Comparison of ENCODE assay signal across 7 mouse cellular contexts in genomic region chr5:139750535-139750934, GRCm38 (mm10). TPM values are rescaled to one million over a fixed set of nuclear protein-coding genes. Genes with fewer than 3 reads are reported as not detected.
DNase-seq lines count a peak whose midpoint lies in the region; ATAC-seq and TF ChIP-seq lines count a peak whose summit lies in the region.

No protein-coding gene starts in this region.

- peak; percentile 85 to 89 for DNase-seq in cerebellum, postnatal 14 days
- peak; percentile 76 for DNase-seq in gastrocnemius, adult 18-20 months (ENCODE audit: low spot score)
- DNase-seq in kidney, postnatal 0 days (ENCODE audit: low spot score), result peak; percentile 67
- peak; percentile 80 for DNase-seq in lung, postnatal 10 days
- peak; percentile 89 for DNase-seq in retina, embryonic 14.5 days (ENCODE audit: low spot score)

- H3K9me3 ChIP-seq in ES-Bruce4 (replicated peaks; ENCODE audit: control insufficient read depth, insufficient read depth, low read length, poor library complexity, severe bottlenecking), result no peaks in the 10 kb centered on the region
- H3K9me3 ChIP-seq in kidney, postnatal 0 days (replicated peaks; ENCODE audit: low read length), result no peaks in the 10 kb centered on the region

- TF ChIP-seq CTCF in C2C12 (IDR thresholded peaks at IDR 0.05; ENCODE audit: control insufficient read depth, insufficient read depth, insufficient read length) (peak; percentile 67), ES-Bruce4 (IDR thresholded peaks at IDR 0.05; ENCODE audit: low read depth, low read length) (peak; percentile 84)
- peak; percentile 93 for TF ChIP-seq CTCF in kidney, postnatal 0 days (IDR thresholded peaks at IDR 0.05; ENCODE audit: low read depth)

- H3K4me1 ChIP-seq in ES-Bruce4 (ENCODE audit: control insufficient read depth, insufficient read depth, low read length), result no peaks in the 10 kb centered on the region
- H3K4me1 ChIP-seq in kidney, postnatal 0 days (replicated peaks; ENCODE audit: insufficient read depth, low read length), result no peaks in the 10 kb centered on the region

- H3ac ChIP-seq in C2C12 (ENCODE audit: control insufficient read depth, insufficient read length, low read depth), result no peak overlapping the region

- no peaks in the 10 kb centered on the region for H3K79me2 ChIP-seq in C2C12 (ENCODE audit: control insufficient read depth, insufficient read depth)

- H3K4me2 ChIP-seq in kidney, postnatal 0 days (ENCODE audit: low read length), result no peak overlapping the region

- no peak overlapping the region for H3K27ac ChIP-seq in ES-Bruce4 (ENCODE audit: insufficient read depth, low read length)
- no peak overlapping the region for H3K27ac ChIP-seq in kidney, postnatal 0 days

- H3K36me3 ChIP-seq in C2C12 (ENCODE audit: control insufficient read depth, insufficient read depth) (peaks cover 9% of the 10 kb centered on the region), ES-Bruce4 (ENCODE audit: control insufficient read depth, insufficient read depth, low read length, poor library complexity, severe bottlenecking) (0 out of 2 replicates have a peak, but pooled peaks cover 2% of the 10 kb centered on the region)
- peaks cover 21% of the 10 kb centered on the region for H3K36me3 ChIP-seq in kidney, postnatal 0 days (ENCODE audit: insufficient read depth, low read length)

- H3K4me3 ChIP-seq in C2C12 (ENCODE audit: insufficient read depth, poor library complexity, severe bottlenecking), result no peak overlapping the region
- H3K4me3 ChIP-seq in ES-Bruce4 (ENCODE audit: low read depth, low read length), result no peak overlapping the region
- H3K4me3 ChIP-seq in kidney, postnatal 0 days (replicated peaks; ENCODE audit: low read depth, low read length), result no peak overlapping the region

- no peaks in the 10 kb centered on the region for H3K79me3 ChIP-seq in C2C12 (ENCODE audit: low read depth)

- no peak for TF ChIP-seq POLR2A in ES-Bruce4 (IDR thresholded peaks at IDR 0.05; ENCODE audit: insufficient read depth, low read length)

- H3K27me3 ChIP-seq in C2C12 (ENCODE audit: control insufficient read depth, insufficient read depth, insufficient read length), result no peaks in the 10 kb centered on the region
- H3K27me3 ChIP-seq in ES-Bruce4 (ENCODE audit: control insufficient read depth, insufficient read depth, low read length, poor library complexity, severe bottlenecking), result no peaks in the 10 kb centered on the region
- H3K27me3 ChIP-seq in kidney, postnatal 0 days (ENCODE audit: insufficient read depth, low read length), result no peaks in the 10 kb centered on the region

- no peak; the same call in 1 of the 2 replicates for ATAC-seq in kidney, postnatal 0 days (replicated peaks; ENCODE audit: low FRiP score, low read depth)

- no peak for TF ChIP-seq EP300 in ES-Bruce4 (IDR thresholded peaks at IDR 0.05; ENCODE audit: insufficient read depth, low read depth, low read length)

- no peak overlapping the region for H3K9ac ChIP-seq in ES-Bruce4 (ENCODE audit: low read depth, poor library complexity, severe bottlenecking)
- no peak overlapping the region for H3K9ac ChIP-seq in kidney, postnatal 0 days (ENCODE audit: low read depth, low read length)

TF ChIP-seq in C2C12, 6 proteins besides CTCF, POLR2A, EP300 and RAD21:
- TF ChIP-seq MYOG (IDR thresholded peaks at IDR 0.05; ENCODE audit: control insufficient read depth, extremely low read depth, insufficient read length), result no peak
- no peak for TF ChIP-seq MYOD1 (IDR thresholded peaks at IDR 0.05; ENCODE audit: control insufficient read depth, insufficient read length, low read depth)
- no peak for TF ChIP-seq USF1 (IDR thresholded peaks at IDR 0.05; ENCODE audit: low read depth)
- no peak for TF ChIP-seq FOSL1 (IDR thresholded peaks at IDR 0.05; ENCODE audit: insufficient read depth, low read length, poor library complexity, severe bottlenecking)
- TF ChIP-seq CEBPB (IDR thresholded peaks at IDR 0.05; ENCODE audit: low read depth), result no peak
- TF ChIP-seq MAX (IDR thresholded peaks at IDR 0.05), result no peak

RNA-seq across cellular contexts. Expression of gene Micall2, which starts 14.4 kb away (rescaled TPM):
- 9.5 TPM for polyA plus RNA-seq in C2C12 (2012; fragmentation: generic; extraction: Trizol)
- polyA plus RNA-seq in ES-Bruce4 (2011; ENCODE audit: insufficient read depth, insufficient read length, low read depth, missing spikeins), result 1.8 TPM in 2 replicates
- under 1 TPM; 0.30 to 0.57 TPM for total RNA-seq in gastrocnemius, adult 18-20 months (2021)
- polyA plus RNA-seq in kidney, postnatal 0 days (2015; fragmentation: Nextera tagmentation; extraction: Ambion mirVana), result 4.2 and 4.6 TPM in 2 replicates

RNA-seq across cellular contexts. Expression of gene Ints1, which starts 24.9 kb away (rescaled TPM):
- 43.1 TPM for polyA plus RNA-seq in C2C12 (2012; fragmentation: generic; extraction: Trizol)
- 54.6 and 59.1 TPM in 2 replicates for polyA plus RNA-seq in ES-Bruce4 (2011; ENCODE audit: insufficient read depth, insufficient read length, low read depth, missing spikeins)
- 10 to 100 TPM; 31.5 to 37.6 TPM for total RNA-seq in gastrocnemius, adult 18-20 months (2021)
- polyA plus RNA-seq in kidney, postnatal 0 days (2015; fragmentation: Nextera tagmentation; extraction: Ambion mirVana), result 17.9 and 19.0 TPM in 2 replicates

RNA-seq across cellular contexts. Expression of gene Mafk, which starts 40.8 kb away (rescaled TPM):
- 11.9 TPM for polyA plus RNA-seq in C2C12 (2012; fragmentation: generic; extraction: Trizol)
- 15.6 and 16.3 TPM in 2 replicates for polyA plus RNA-seq in ES-Bruce4 (2011; ENCODE audit: insufficient read depth, insufficient read length, low read depth, missing spikeins)
- 10 to 100 TPM; 19.5 to 33.9 TPM for total RNA-seq in gastrocnemius, adult 18-20 months (2021)
- 12.8 and 14.4 TPM in 2 replicates for polyA plus RNA-seq in kidney, postnatal 0 days (2015; fragmentation: Nextera tagmentation; extraction: Ambion mirVana)
